Mouse (Mus musculus): ENCODE results near the gene Nkiras2. TPM values are rescaled to one million over a fixed set of nuclear protein-coding genes. Genes with fewer than 3 reads are reported as not detected.

Nkiras2 gene
- polyA plus RNA-seq, 1 experiment from 2014 or later = 59.9 TPM

GRCm38 (mm10) chr11:100582836-100583235 lies 36.2 kb upstream of the Nkiras2 start:
- no peaks in the 10 kb centered on the region for H3K27me3 ChIP-seq (replicated peaks; ENCODE audit: insufficient read depth, low read length)

GRCm38 (mm10) chr11:100584561-100584961 lies 34.5 kb upstream of the Nkiras2 start:
- 92% methylated on average over 7 of the region's 7 CpGs for WGBS
- ATAC-seq = no peak

More at GRCm38 (mm10) chr11:100582836-100583235, 36.2 kb upstream of the Nkiras2 start:
- Histone ChIP-seq H3K4me1 (ENCODE audit: insufficient read depth, low read depth, low read length) (no peaks in the 10 kb centered on the region), H3K27ac (ENCODE audit: low read length) (no peak overlapping the region), H3K4me3 (ENCODE audit: low read depth, low read length) (no peak overlapping the region), H3K9me3 (ENCODE audit: low read length) (no peaks in the 10 kb centered on the region), H3K4me2 (replicated peaks; ENCODE audit: low read depth, low read length) (no peak overlapping the region), H3K36me3 (ENCODE audit: insufficient read depth, low read length) (peaks cover 49% of the 10 kb centered on the region), H3K9ac (replicated peaks; ENCODE audit: low read depth) (no peak overlapping the region)
- ATAC-seq (no peak), DNase-seq (ENCODE audit: low spot score) (no peak)
- 79% methylated on average over 2 of the region's 2 CpGs for WGBS
- TF ChIP-seq CTCF (IDR thresholded peaks at IDR 0.05) = no peak
- TF ChIP-seq EP300 (IDR thresholded peaks at IDR 0.05) = no peak

GRCm38 (mm10) chr11:100585148-100585547 lies 33.9 kb upstream of the Nkiras2 start:
- Histone ChIP-seq H3K27ac (ENCODE audit: low read length) (no peak overlapping the region), H3K4me2 (replicated peaks; ENCODE audit: low read depth, low read length) (no peak overlapping the region), H3K4me1 (ENCODE audit: insufficient read depth, low read depth, low read length) (no peaks in the 10 kb centered on the region), H3K9me3 (ENCODE audit: low read length) (no peaks in the 10 kb centered on the region), H3K36me3 (ENCODE audit: insufficient read depth, low read length) (peaks cover 61% of the 10 kb centered on the region), H3K27me3 (replicated peaks; ENCODE audit: insufficient read depth, low read length) (no peaks in the 10 kb centered on the region), H3K9ac (replicated peaks; ENCODE audit: low read depth) (no peak overlapping the region), H3K4me3 (ENCODE audit: low read depth, low read length) (no peak overlapping the region)
- ATAC-seq (no peak), DNase-seq (ENCODE audit: low spot score) (no peak)
- no peak for TF ChIP-seq EP300 (IDR thresholded peaks at IDR 0.05)
- TF ChIP-seq CTCF (IDR thresholded peaks at IDR 0.05) = no peak
- WGBS = 97% methylated on average over 3 of the region's 3 CpGs

More at GRCm38 (mm10) chr11:100584561-100584961, 34.5 kb upstream of the Nkiras2 start:
- no peaks in the 10 kb centered on the region for H3K9me3 ChIP-seq (ENCODE audit: low read length)
- H3K4me3 ChIP-seq (ENCODE audit: low read depth, low read length) = no peak overlapping the region
- DNase-seq (ENCODE audit: low spot score) = no peak
- peaks cover 61% of the 10 kb centered on the region for H3K36me3 ChIP-seq (ENCODE audit: insufficient read depth, low read length)
- H3K9ac ChIP-seq (replicated peaks; ENCODE audit: low read depth) = no peak overlapping the region
- H3K27ac ChIP-seq (ENCODE audit: low read length) = no peak overlapping the region
- no peaks in the 10 kb centered on the region for H3K4me1 ChIP-seq (ENCODE audit: insufficient read depth, low read depth, low read length)
- H3K27me3 ChIP-seq (replicated peaks; ENCODE audit: insufficient read depth, low read length) = no peaks in the 10 kb centered on the region
- TF ChIP-seq EP300 (IDR thresholded peaks at IDR 0.05) = no peak
- TF ChIP-seq CTCF (IDR thresholded peaks at IDR 0.05) = no peak
- no peak overlapping the region for H3K4me2 ChIP-seq (replicated peaks; ENCODE audit: low read depth, low read length)

GRCm38 (mm10) chr11:100588462-100588861 lies 30.6 kb upstream of the Nkiras2 start:
- WGBS = 79% methylated on average over 2 of the region's 2 CpGs
- TF ChIP-seq CTCF (IDR thresholded peaks at IDR 0.05) (no peak), EP300 (IDR thresholded peaks at IDR 0.05) (no peak)
- H3K36me3 ChIP-seq (ENCODE audit: insufficient read depth, low read length) = peaks cover 74% of the 10 kb centered on the region
- no peaks in the 10 kb centered on the region for H3K9me3 ChIP-seq (ENCODE audit: low read length)
- H3K4me2 ChIP-seq (replicated peaks; ENCODE audit: low read depth, low read length) = no peak overlapping the region
- no peak overlapping the region for H3K9ac ChIP-seq (replicated peaks; ENCODE audit: low read depth)
- ATAC-seq (no peak), DNase-seq (ENCODE audit: low spot score) (no peak)
- no peak overlapping the region for H3K4me3 ChIP-seq (ENCODE audit: low read depth, low read length)
- H3K4me1 ChIP-seq (ENCODE audit: insufficient read depth, low read depth, low read length) = no peaks in the 10 kb centered on the region
- H3K27ac ChIP-seq (ENCODE audit: low read length) = no peak overlapping the region
- no peaks in the 10 kb centered on the region for H3K27me3 ChIP-seq (replicated peaks; ENCODE audit: insufficient read depth, low read length)

- Histone ChIP-seq H3K36me3 (ENCODE audit: insufficient read depth, low read length) (peaks cover 52% of the 10 kb centered on the region), H3K9ac (replicated peaks; ENCODE audit: low read depth) (no peak overlapping the region), H3K27ac (ENCODE audit: low read length) (no peak overlapping the region), H3K9me3 (ENCODE audit: low read length) (no peaks in the 10 kb centered on the region), H3K4me3 (ENCODE audit: low read depth, low read length) (no peak overlapping the region), H3K27me3 (replicated peaks; ENCODE audit: insufficient read depth, low read length) (no peaks in the 10 kb centered on the region), H3K4me2 (replicated peaks; ENCODE audit: low read depth, low read length) (no peak overlapping the region), H3K4me1 (ENCODE audit: insufficient read depth, low read depth, low read length) (no peaks in the 10 kb centered on the region)
- WGBS = 94% methylated on average over 11 of the region's 11 CpGs
- DNase-seq (ENCODE audit: low spot score) (no peak), ATAC-seq (no peak)
- TF ChIP-seq CTCF (IDR thresholded peaks at IDR 0.05) (no peak), EP300 (IDR thresholded peaks at IDR 0.05) (no peak)
Observed at GRCm38 (mm10) chr11:100592346-100593046, 26.5 kb upstream of the Nkiras2 start.

GRCm38 (mm10) chr11:100594608-100595007 lies 24.4 kb upstream of the Nkiras2 start:
- Histone ChIP-seq H3K9ac (replicated peaks; ENCODE audit: low read depth) (no peak overlapping the region), H3K4me2 (replicated peaks; ENCODE audit: low read depth, low read length) (no peak overlapping the region), H3K27ac (ENCODE audit: low read length) (no peak overlapping the region), H3K9me3 (ENCODE audit: low read length) (no peaks in the 10 kb centered on the region), H3K27me3 (replicated peaks; ENCODE audit: insufficient read depth, low read length) (no peaks in the 10 kb centered on the region), H3K4me3 (ENCODE audit: low read depth, low read length) (no peak overlapping the region), H3K4me1 (ENCODE audit: insufficient read depth, low read depth, low read length) (no peaks in the 10 kb centered on the region), H3K36me3 (ENCODE audit: insufficient read depth, low read length) (peaks cover 54% of the 10 kb centered on the region)
- ATAC-seq = no peak
- TF ChIP-seq CTCF (IDR thresholded peaks at IDR 0.05) (no peak), EP300 (IDR thresholded peaks at IDR 0.05) (no peak)
- 86% methylated on average over 7 of the region's 7 CpGs for WGBS
- no peak for DNase-seq (ENCODE audit: low spot score)

Data from lung, postnatal 0 days (tissue).